Mouse (Mus musculus): ENCODE measurements at regions not wholly inside any gene's neighbourhood (a gene's known extent, or its start where the extent isn't known, plus 50 kb on each side); places are given as distances from the start of the nearest gene placed in this dataset.

DNA sequence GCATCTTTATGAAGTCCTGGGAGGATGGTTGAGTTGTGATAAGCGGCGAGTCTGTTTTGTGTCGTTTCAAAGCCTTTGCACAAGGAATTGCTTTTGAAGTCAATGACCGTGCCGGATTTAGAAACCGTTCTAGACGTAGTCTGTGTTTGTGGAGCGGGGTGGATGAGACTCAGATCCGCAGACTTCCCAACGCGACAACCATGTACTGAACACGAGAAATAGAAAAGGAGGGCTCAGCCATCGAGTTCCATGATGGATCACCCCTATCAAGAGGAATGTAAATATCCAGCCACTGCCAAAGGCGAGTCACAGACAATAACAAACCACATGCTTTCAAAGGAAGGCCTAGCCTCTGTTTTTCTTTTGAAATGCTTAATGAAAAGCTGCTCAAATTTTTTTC, 120.5 kb downstream of the Mterf1b start:
- TF ChIP-seq GATA2 (IDR thresholded peaks at IDR 0.05; ENCODE audit: borderline replicate concordance, low read depth, low read length) (no peak), GATA1 (IDR thresholded peaks at IDR 0.05; ENCODE audit: borderline replicate concordance, low read length) (no peak), TAL1 (conservative IDR thresholded peaks at IDR 0.05; ENCODE audit: low read depth, low read length) (no peak), POLR2AphosphoS5 (IDR thresholded peaks at IDR 0.05; ENCODE audit: insufficient replicate concordance, low read depth, low read length) (no peak), CTCF (IDR thresholded peaks at IDR 0.05; ENCODE audit: low read depth, low read length) (no peak)
- Histone ChIP-seq H3K4me3 (ENCODE audit: low read depth, low read length) (no peak overlapping the region), H3K36me3 (replicated peaks) (no peaks in the 10 kb centered on the region), H3K27me3 (ENCODE audit: insufficient read depth, low read length) (0 out of 2 replicates have a peak, but pooled peaks cover 3% of the 10 kb centered on the region), H3K4me1 (ENCODE audit: insufficient read depth, low read depth, low read length) (no peaks in the 10 kb centered on the region), H3K9me3 (replicated peaks) (no peaks in the 10 kb centered on the region)
- ATAC-seq (ENCODE audit: extremely low read depth, insufficient number of reproducible peaks, low FRiP score, poor library complexity, severe bottlenecking) (no peak), DNase-seq (ENCODE audit: low spot score) (no peak)

DNA sequence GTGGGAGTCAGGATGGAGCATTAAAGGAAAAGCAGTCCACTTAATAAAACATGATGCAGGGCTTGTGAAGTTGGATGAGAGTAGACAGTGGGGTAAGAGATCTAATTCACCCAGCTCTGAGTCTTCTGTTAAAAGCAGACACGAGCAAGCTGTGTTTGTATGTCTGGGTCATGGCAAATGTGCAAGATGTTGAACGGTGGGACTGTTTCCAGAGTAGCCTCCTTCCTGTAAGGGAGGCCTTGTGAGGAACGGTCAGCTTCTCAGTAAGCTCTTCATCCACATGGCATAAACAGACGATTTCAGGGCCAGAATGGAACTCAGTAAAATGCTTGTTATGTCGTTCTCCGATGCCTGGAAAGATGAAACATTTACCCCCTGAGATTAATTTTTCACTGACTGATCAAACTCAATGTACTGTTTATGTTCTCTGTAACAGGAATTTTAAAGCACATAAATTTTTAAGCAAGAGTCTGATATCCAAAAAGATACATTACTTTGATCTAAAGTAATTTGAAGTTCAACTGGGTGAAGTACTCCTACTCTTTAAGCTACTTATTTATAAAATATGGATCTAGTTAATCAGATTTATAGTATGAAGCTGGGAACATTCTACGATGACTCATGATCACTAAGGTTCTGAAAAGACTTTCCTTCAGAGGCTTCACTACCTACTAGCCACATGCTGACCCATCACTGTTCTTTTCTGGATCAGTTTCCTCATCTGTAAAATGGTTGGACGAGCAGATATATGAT, 130.6 kb downstream of the Mterf1b start:
- ATAC-seq (ENCODE audit: extremely low read depth, insufficient number of reproducible peaks, low FRiP score, poor library complexity, severe bottlenecking) = no peak
- Histone ChIP-seq H3K4me3 (ENCODE audit: low read depth, low read length) (no peak overlapping the region), H3K36me3 (replicated peaks) (no peaks in the 10 kb centered on the region), H3K4me1 (ENCODE audit: insufficient read depth, low read depth, low read length) (no peaks in the 10 kb centered on the region), H3K9me3 (replicated peaks) (no peaks in the 10 kb centered on the region), H3K27me3 (ENCODE audit: insufficient read depth, low read length) (no peaks in the 10 kb centered on the region)
- DNase-seq (ENCODE audit: low spot score) = no peak
- TF ChIP-seq POLR2AphosphoS5 (IDR thresholded peaks at IDR 0.05; ENCODE audit: insufficient replicate concordance, low read depth, low read length) = no peak
- no peak for TF ChIP-seq GATA1 (IDR thresholded peaks at IDR 0.05; ENCODE audit: borderline replicate concordance, low read length)
- TF ChIP-seq CTCF (IDR thresholded peaks at IDR 0.05; ENCODE audit: low read depth, low read length) = no peak
- no peak for TF ChIP-seq TAL1 (conservative IDR thresholded peaks at IDR 0.05; ENCODE audit: low read depth, low read length)
- TF ChIP-seq GATA2 (IDR thresholded peaks at IDR 0.05; ENCODE audit: borderline replicate concordance, low read depth, low read length) = no peak

DNA sequence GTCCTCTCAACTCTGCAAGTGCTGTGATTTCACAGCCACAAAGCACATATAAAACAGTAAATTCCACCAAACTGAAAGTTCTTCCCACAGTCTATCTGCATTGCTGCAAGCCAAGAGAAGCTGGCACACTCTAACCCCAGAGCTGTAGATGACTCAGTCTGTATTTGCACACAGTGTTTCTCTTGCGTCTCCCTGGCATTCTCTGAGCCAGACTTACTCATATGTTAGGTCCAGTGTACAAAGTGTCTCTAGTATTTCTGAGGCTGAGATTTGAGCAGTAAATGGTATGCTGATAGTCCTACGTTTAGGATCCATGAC, 131.2 kb downstream of the Mterf1b start:
- ATAC-seq (ENCODE audit: extremely low read depth, insufficient number of reproducible peaks, low FRiP score, poor library complexity, severe bottlenecking) = no peak
- DNase-seq (ENCODE audit: low spot score) = no peak
- Histone ChIP-seq H3K4me3 (ENCODE audit: low read depth, low read length) (no peak overlapping the region), H3K9me3 (replicated peaks) (no peaks in the 10 kb centered on the region), H3K36me3 (replicated peaks) (no peaks in the 10 kb centered on the region), H3K27me3 (ENCODE audit: insufficient read depth, low read length) (no peaks in the 10 kb centered on the region), H3K4me1 (ENCODE audit: insufficient read depth, low read depth, low read length) (no peaks in the 10 kb centered on the region)
- TF ChIP-seq GATA2 (IDR thresholded peaks at IDR 0.05; ENCODE audit: borderline replicate concordance, low read depth, low read length) (no peak), POLR2AphosphoS5 (IDR thresholded peaks at IDR 0.05; ENCODE audit: insufficient replicate concordance, low read depth, low read length) (no peak), GATA1 (IDR thresholded peaks at IDR 0.05; ENCODE audit: borderline replicate concordance, low read length) (no peak), CTCF (IDR thresholded peaks at IDR 0.05; ENCODE audit: low read depth, low read length) (no peak), TAL1 (conservative IDR thresholded peaks at IDR 0.05; ENCODE audit: low read depth, low read length) (no peak)

DNA sequence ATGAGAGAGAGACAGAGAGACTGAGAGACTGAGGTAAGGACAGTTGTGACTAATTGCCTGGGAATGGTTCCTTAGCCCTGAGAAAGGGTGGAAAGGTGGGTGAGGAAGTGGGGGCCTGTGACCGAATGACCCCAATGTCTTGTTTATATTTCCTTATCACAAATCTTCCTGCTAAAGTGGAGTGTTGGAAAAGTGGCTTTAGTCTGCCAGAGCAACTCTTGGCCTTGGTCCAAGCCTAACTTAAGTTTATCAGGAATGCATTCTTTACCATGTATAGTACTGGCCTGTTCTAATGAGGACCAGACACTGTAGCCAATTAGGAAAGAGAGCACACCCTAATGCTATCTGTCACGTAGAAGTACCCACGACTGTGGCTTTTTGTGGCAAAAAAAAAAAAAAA, 133.6 kb downstream of the Mterf1b start:
- no peaks in the 10 kb centered on the region for H3K27me3 ChIP-seq (ENCODE audit: insufficient read depth, low read length)
- no peak for ATAC-seq (ENCODE audit: extremely low read depth, insufficient number of reproducible peaks, low FRiP score, poor library complexity, severe bottlenecking)
- H3K4me1 ChIP-seq (ENCODE audit: insufficient read depth, low read depth, low read length) = no peaks in the 10 kb centered on the region
- H3K9me3 ChIP-seq (replicated peaks) = no peaks in the 10 kb centered on the region
- TF ChIP-seq TAL1 (conservative IDR thresholded peaks at IDR 0.05; ENCODE audit: low read depth, low read length) (no peak), GATA1 (IDR thresholded peaks at IDR 0.05; ENCODE audit: borderline replicate concordance, low read length) (no peak), GATA2 (IDR thresholded peaks at IDR 0.05; ENCODE audit: borderline replicate concordance, low read depth, low read length) (no peak), POLR2AphosphoS5 (IDR thresholded peaks at IDR 0.05; ENCODE audit: insufficient replicate concordance, low read depth, low read length) (no peak), CTCF (IDR thresholded peaks at IDR 0.05; ENCODE audit: low read depth, low read length) (no peak)
- no peak for DNase-seq (ENCODE audit: low spot score)
- no peaks in the 10 kb centered on the region for H3K36me3 ChIP-seq (replicated peaks)
- no peak overlapping the region for H3K4me3 ChIP-seq (ENCODE audit: low read depth, low read length)

DNA sequence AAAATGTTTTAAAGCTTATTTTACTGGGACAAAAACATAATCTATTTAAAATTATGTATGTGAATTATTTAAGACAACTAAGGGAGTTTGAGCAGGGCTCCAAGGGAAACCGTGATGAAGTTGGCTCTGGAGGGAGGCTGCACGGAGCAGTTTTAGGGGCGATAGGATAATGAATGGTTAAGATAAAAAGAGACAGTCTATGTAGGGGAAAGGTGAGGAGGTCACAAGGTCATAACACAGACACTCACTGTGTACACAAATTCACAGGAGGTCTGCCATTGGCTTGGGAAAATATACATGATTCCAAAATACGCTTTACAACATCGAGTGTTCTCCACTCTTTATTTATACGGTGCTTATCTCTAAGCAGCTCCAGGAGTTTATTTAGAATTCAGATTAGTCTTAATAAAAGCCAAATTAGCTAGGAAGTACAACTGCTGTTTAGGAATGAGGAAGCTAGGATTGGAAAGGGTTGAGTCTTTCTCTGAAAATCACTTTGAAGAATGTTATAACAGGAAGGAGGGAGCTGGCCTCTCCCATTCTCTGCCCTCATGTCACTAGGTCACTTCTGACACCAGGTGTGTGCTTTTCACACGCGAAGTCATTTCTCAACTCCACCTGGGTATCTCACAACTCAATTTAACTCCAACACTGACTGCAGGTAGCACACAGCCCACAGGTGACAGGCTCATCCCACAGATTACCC, 134.3 kb downstream of the Mterf1b start:
- no peaks in the 10 kb centered on the region for H3K4me1 ChIP-seq (ENCODE audit: insufficient read depth, low read depth, low read length)
- TF ChIP-seq TAL1 (conservative IDR thresholded peaks at IDR 0.05; ENCODE audit: low read depth, low read length) (no peak), GATA1 (IDR thresholded peaks at IDR 0.05; ENCODE audit: borderline replicate concordance, low read length) (no peak), POLR2AphosphoS5 (IDR thresholded peaks at IDR 0.05; ENCODE audit: insufficient replicate concordance, low read depth, low read length) (no peak), CTCF (IDR thresholded peaks at IDR 0.05; ENCODE audit: low read depth, low read length) (no peak), GATA2 (IDR thresholded peaks at IDR 0.05; ENCODE audit: borderline replicate concordance, low read depth, low read length) (no peak)
- no peaks in the 10 kb centered on the region for H3K27me3 ChIP-seq (ENCODE audit: insufficient read depth, low read length)
- DNase-seq (ENCODE audit: low spot score) (no peak), ATAC-seq (ENCODE audit: extremely low read depth, insufficient number of reproducible peaks, low FRiP score, poor library complexity, severe bottlenecking) (no peak)
- no peak overlapping the region for H3K4me3 ChIP-seq (ENCODE audit: low read depth, low read length)
- no peaks in the 10 kb centered on the region for H3K36me3 ChIP-seq (replicated peaks)
- no peaks in the 10 kb centered on the region for H3K9me3 ChIP-seq (replicated peaks)

DNA sequence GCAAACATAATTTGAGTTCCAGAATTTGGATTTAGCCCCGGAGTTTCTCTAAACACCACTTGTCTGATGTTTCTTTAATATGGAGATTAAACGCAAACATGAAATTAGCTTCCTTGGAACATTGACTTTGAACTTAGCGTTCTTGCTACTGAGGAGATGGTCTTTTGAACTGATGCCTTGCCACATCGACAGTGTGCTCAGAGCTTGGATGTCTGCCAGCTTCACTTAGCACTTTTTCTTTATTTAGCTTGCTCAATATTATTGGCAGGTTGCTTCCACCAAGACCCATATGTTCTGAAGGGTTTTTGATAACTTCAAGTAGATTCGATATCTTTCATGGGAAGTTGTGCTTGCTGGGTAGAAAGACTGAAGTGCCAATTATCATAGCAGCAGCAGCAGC, 143.5 kb downstream of the Mterf1b start:
- DNase-seq (ENCODE audit: low spot score) (no peak), ATAC-seq (ENCODE audit: extremely low read depth, insufficient number of reproducible peaks, low FRiP score, poor library complexity, severe bottlenecking) (no peak)
- no peaks in the 10 kb centered on the region for H3K27me3 ChIP-seq (ENCODE audit: insufficient read depth, low read length)
- H3K4me3 ChIP-seq (ENCODE audit: low read depth, low read length) = no peak overlapping the region
- no peaks in the 10 kb centered on the region for H3K9me3 ChIP-seq (replicated peaks)
- H3K36me3 ChIP-seq (replicated peaks) = no peaks in the 10 kb centered on the region
- no peaks in the 10 kb centered on the region for H3K4me1 ChIP-seq (ENCODE audit: insufficient read depth, low read depth, low read length)
- no peak for TF ChIP-seq CTCF (IDR thresholded peaks at IDR 0.05; ENCODE audit: low read depth, low read length)
- TF ChIP-seq GATA1 (IDR thresholded peaks at IDR 0.05; ENCODE audit: borderline replicate concordance, low read length) = no peak
- TF ChIP-seq POLR2AphosphoS5 (IDR thresholded peaks at IDR 0.05; ENCODE audit: insufficient replicate concordance, low read depth, low read length) = no peak
- TF ChIP-seq GATA2 (IDR thresholded peaks at IDR 0.05; ENCODE audit: borderline replicate concordance, low read depth, low read length) = no peak
- TF ChIP-seq TAL1 (conservative IDR thresholded peaks at IDR 0.05; ENCODE audit: low read depth, low read length) = no peak

All from G1E (cell line).